Mouse (Mus musculus) adrenal gland, postnatal 36 days (tissue): Measurements from ENCODE around the gene Ppp1r1b. TPM values are rescaled to one million over a fixed set of nuclear protein-coding genes. Genes with fewer than 3 reads are reported as not detected.
"Not testable (repeated sequence)": the region's sequence is repeated elsewhere in the genome, so short reads cannot be mapped to it uniquely, and the experiment has no call there.

ENCODE experiments used
- DNase-seq, 2 experiments: peaks; one replicate each; pipeline ENCODE4 v3.0.0; 2021; ENCODE audit warnings: mixed read lengths in 1 of 2
- total RNA-seq, 2 experiments: library from RNA; stranded (reverse); gene quantifications; 2 replicates each; pipeline ENCODE4 v1.2.3; 2021

Ppp1r1b gene
- total RNA-seq, 2 experiments from 2014 or later: not detected

GRCm38 (mm10) chr11:98373244-98373643, 25.0 kb downstream of the Ppp1r1b start:
- no peak for DNase-seq

GRCm38 (mm10) chr11:98374266-98374665, 26.1 kb downstream of the Ppp1r1b start:
- DNase-seq: no peak

- no peak for DNase-seq
Measured at GRCm38 (mm10) chr11:98376756-98377155, 28.6 kb downstream of the Ppp1r1b start.

GRCm38 (mm10) chr11:98377787-98378186, 29.6 kb downstream of the Ppp1r1b start:
- DNase-seq: no peak

- DNase-seq: no peak
Measured at GRCm38 (mm10) chr11:98379379-98379778, 31.2 kb downstream of the Ppp1r1b start.

GRCm38 (mm10) chr11:98380106-98380505, 31.9 kb downstream of the Ppp1r1b start:
- no peak for DNase-seq

- DNase-seq: no peak
Measured at GRCm38 (mm10) chr11:98381651-98382050, 33.4 kb downstream of the Ppp1r1b start.

- not testable (repeated sequence) for DNase-seq
Measured at GRCm38 (mm10) chr11:98382405-98382804, 34.2 kb downstream of the Ppp1r1b start.

GRCm38 (mm10) chr11:98383261-98384030, 35.2 kb downstream of the Ppp1r1b start, which contains the start of gene Tcap:
Gene Tcap, plus strand, starts transcription at chr11:98383811.
- DNase-seq: no peak

- DNase-seq: no peak
Measured at GRCm38 (mm10) chr11:98384216-98384615, 36.0 kb downstream of the Ppp1r1b start.

- no peak for DNase-seq
Measured at GRCm38 (mm10) chr11:98384721-98385637, 36.8 kb downstream of the Ppp1r1b start.

GRCm38 (mm10) chr11:98385638-98386585, 37.7 kb downstream of the Ppp1r1b start, which contains the start of gene Pnmt:
Gene Pnmt, plus strand, starts transcription at chr11:98386450.
- no peak for DNase-seq

- no peak for DNase-seq
Measured at GRCm38 (mm10) chr11:98386596-98386995, 38.4 kb downstream of the Ppp1r1b start.

GRCm38 (mm10) chr11:98387056-98387577, 38.9 kb downstream of the Ppp1r1b start:
- no peak for DNase-seq

- DNase-seq: no peak
Measured at GRCm38 (mm10) chr11:98388282-98388681, 40.1 kb downstream of the Ppp1r1b start.

- DNase-seq: peak; percentile 40 to 46
Measured at GRCm38 (mm10) chr11:98389221-98389780, 41.1 kb downstream of the Ppp1r1b start.

- no peak for DNase-seq
Measured at GRCm38 (mm10) chr11:98390141-98390540, 41.9 kb downstream of the Ppp1r1b start.

- no peak for DNase-seq
Measured at GRCm38 (mm10) chr11:98392034-98392433, 43.8 kb downstream of the Ppp1r1b start.

- DNase-seq: no peak
Measured at GRCm38 (mm10) chr11:98392645-98393044, 44.4 kb downstream of the Ppp1r1b start.

GRCm38 (mm10) chr11:98393317-98393716, 45.1 kb downstream of the Ppp1r1b start:
- DNase-seq: peak; percentile 41 to 43

GRCm38 (mm10) chr11:98394301-98394700, 46.1 kb downstream of the Ppp1r1b start:
- no peak for DNase-seq
